Mouse (Mus musculus): ENCODE measurements around the gene Cox14.

GRCm38 (mm10) chr15:99771004-99771500 lies 45.6 kb downstream of the Cox14 start:
- no peak for TF ChIP-seq EP300 (IDR thresholded peaks at IDR 0.05; ENCODE audit: low read depth)
- no peak for TF ChIP-seq CTCF (IDR thresholded peaks at IDR 0.05; ENCODE audit: low read depth)

Measured in liver, postnatal 0 days (tissue).